Mouse (Mus musculus) cerebellum, adult 9-11 months (tissue): ENCODE data around the gene Cdc42bpb.

Experiments used
- DNase-seq: peaks from one replicate; pipeline ENCODE4 v3.0.0; 2022

Gene Cdc42bpb

DNA sequence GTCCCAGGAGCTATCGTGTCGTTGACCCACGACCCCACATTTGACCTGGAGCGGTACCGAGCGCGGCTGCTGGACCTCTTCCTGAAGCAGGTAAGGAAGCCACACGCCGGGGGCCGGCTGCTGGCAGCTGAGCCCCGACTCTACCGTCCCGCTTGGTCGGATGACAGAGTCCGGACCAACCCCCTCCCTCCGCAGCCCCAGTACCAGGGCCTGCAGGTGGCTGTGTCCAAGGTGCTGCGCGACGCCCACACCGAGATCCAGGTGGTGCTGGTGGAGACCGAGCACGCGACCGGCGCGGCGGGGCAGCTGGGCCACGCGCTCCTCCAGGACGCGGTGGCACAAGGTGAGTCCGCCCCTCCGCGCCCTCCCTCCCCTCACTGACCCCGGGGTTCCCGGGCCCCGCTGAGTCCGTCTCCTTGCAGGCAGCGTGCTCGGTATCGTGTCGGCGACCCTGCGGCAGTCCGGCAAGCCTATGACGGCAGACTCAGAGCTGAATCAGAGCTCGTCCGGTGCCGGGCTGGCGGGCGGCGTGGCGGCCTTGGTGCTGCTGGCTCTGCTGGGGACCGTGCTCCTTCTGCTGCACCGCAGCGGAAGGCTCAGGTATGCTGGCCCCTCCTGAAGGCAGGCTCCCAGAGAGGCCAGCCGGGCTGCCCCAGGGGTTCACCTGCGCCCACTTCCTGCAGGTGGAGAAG, 102.2 kb downstream of the Cdc42bpb start:
- no peak for DNase-seq

DNA sequence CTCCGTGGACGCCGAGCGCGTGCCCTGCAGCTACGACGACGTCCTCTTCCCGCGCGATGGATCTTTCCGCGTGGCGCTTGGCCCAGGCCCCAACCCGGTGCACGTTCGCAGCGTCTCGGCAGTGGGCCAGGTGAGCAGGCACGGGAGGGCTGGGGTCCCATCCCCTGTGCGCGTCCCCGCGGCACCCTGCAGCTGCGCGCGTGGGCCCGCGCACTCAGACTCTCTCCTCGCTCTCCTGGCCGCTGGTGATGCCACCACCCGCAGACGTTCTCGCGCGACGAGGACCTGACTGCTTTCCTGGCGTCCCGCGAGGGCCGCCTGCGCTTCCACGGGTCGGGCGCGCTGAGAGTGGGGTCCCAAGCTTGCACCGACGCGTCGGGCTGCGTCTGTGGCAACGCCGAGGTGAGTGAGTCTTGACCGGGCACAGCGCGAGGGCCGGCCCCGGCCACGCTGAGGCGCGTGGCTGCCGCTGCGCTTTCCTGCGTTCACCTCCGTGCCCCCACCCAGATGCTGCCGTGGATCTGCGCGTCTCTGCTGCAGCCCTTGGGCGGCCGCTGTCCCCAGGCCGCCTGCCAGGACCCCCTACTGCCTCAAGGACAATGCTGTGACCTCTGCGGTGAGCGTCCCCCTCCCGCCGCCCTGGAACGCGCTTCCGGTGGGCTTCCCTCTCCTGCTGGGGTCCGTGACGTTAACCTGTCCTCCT, 102.9 kb downstream of the Cdc42bpb start:
- peak; percentile 38 for DNase-seq

DNA sequence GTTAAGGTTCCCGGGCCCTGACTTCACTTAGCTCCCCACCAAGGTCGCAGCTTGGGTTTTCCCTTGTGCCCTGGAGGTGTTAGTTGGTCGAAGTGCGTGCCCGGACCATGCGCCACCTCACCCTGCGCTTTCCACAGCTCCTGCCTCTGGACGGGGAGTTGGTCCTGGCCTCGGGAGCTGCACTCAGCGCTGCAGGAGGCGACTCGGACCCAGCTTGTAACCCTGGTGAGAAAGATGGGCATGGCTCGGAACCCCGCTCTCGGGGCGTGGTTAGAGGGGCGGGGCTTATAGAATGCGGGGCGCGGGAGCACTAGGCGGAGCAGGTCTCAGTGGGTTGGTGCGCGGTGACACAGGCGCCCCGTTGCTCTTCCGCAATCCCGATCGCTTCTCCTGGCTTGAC, 103.5 kb downstream of the Cdc42bpb start:
- DNase-seq: no peak

DNA sequence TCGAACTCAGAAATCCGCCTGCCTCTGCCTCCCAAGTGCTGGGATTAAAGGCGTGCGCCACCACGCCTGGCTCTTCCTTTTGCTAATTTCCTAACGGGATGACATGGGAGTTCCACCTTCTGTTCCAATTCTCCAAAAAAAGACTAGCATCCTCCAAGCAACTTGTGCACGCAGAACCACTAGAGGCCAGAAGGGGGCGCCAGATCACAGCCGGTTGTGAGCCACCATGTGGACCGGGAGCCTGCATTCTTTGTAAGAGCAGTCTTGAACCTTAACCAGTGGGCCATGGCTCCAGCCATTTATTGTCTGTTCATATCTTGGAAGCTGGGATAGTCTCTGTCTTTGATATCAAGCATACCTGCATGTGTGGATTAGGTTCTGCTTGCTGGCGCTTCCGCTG, 105.1 kb downstream of the Cdc42bpb start:
- DNase-seq: peak; percentile 83

DNA sequence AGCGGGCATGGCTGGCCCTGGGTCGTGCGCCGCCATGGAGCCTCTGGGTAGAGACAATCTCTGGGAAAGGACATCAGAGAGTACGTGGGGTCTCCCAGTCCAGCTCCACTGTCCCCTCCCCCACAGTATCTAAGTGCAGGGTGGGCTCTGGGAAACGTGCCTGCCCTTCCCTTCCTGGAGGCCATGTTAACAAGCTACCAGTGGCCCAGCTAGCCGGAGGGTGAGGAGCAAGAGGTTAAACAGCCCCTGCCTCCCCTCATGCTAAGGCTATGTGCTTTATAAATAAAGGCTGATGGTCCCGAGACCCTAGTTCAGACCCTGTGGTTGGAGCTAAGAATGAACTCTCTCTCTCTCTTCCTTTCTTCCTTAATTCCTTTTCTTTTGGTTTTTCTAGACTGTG, 105.6 kb downstream of the Cdc42bpb start:
- DNase-seq: no peak

DNA sequence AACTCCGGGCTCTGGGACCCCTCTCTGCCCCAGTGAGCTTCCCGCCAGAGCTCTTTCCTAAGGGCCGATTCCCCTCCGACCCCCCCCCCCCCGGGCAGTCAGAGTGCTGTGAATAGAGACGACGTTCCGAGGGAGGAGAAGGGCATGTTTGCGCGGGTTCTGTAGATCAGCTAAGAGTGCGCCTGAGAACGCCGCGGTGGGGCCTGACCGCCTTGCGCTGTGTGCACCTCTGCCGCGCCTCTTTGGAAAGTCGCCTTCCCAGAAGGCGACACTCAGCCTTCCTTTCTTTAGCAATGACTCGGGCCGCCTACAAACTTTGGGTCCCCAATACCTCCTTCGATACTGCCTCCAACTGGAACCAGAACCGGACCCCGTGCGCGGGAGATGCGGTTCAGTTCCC, 106.1 kb downstream of the Cdc42bpb start:
- DNase-seq: no peak

DNA sequence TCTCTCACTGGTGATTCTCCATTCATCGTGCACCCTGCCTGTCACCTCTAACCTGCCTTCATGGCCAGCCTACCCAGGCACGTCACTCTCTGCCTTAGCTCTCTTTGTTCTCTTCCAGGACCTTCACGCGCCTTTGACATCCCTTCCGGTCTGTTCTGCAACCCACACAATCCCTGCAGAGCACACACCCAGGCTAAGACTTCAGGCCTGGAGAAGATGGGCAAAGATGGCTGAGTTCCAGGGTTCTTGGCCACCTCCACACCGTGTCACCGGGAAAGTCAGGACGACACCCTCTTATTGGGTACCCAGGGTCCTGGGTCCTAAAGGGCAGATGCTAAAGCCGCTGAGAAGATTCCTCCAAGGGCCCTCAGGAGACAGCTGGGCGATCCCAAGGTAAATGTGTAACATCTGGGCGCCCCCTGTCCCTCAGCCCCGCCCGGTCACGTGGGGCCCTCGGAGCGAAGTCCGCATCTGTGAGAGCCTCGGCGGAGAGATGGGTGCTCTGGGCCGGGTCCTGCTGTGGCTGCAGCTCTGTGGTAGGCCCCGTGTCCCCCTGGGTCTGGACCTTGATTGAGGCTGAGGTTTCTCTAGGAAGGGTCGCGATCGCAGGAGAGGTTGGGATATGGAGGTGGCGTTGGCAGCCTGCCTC, 106.8 kb downstream of the Cdc42bpb start, which contains the start of gene Amn:
Gene Amn, plus strand, starts transcription at position 467 of the 649 bp plus-strand sequence.
- DNase-seq: no peak

DNA sequence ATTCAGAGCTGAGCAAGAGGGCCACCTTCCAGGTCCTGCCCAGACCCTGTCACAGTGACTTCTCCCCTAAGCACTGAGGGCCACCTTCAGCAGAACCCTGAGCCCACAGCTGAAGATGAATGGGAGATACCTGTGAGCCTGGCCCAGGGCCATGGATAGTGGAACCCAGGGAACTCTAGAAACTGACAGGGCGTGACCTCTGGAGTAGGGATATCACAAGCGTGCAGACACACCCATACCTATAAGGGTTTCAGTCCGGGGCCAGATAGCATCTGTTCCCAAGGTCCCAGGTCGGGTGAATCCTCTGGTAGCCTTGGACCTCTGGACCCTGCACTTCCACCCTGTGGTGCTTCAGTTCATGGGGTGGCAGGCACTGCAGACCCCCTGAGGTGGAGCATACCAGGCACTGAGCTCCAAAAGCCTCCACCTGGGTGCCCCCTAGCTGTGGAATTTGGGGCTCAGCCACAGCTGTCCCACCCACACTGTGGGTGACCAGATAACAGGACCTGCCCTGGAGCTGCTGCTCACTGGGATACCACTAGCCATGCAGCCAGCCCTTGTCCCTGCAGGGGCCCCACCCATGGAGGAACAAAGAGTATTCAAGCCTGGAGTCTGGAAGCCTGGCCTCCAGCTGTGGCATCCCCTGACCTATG, 109.7 kb downstream of the Cdc42bpb start:
- DNase-seq: no peak

DNA sequence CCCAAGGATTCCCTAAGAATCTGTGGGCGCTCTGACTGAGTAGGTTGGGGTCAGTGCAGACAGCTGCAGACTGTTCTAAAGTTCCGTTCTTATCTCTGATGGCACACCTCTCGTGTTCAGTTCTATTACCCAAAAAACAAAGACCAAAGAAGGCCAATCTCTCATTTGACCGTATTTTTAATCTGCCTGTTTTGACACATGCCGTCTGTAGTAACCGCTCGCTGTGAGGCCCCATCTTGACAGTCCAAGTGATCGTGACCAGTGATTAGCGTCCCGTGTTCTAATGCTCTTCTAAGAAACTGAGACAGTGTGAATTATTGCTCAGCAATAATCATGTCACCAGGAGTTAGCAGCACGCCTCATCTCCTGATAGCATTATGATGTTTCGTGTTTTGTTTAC, 110.9 kb downstream of the Cdc42bpb start:
- no peak for DNase-seq

DNA sequence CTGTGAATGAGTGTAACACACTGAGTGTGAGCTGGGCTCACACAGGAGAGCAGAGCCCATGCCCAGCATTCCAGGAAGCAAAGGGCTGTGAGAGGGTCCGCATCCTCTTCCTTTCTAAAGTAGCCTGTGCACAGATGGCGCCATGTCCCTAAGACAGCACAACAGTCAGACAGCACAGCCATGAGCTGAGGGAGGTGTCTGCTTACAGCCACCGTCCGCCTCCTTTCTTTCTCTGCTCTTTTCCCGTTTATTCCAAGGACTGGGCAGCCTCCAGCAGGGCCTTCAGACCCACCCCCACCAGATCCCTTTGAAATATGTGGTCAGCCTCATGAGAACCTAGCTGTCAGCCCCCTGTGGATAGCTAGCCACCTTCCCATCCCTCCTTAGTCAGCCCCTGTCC, 112.3 kb downstream of the Cdc42bpb start:
- no peak for DNase-seq

DNA sequence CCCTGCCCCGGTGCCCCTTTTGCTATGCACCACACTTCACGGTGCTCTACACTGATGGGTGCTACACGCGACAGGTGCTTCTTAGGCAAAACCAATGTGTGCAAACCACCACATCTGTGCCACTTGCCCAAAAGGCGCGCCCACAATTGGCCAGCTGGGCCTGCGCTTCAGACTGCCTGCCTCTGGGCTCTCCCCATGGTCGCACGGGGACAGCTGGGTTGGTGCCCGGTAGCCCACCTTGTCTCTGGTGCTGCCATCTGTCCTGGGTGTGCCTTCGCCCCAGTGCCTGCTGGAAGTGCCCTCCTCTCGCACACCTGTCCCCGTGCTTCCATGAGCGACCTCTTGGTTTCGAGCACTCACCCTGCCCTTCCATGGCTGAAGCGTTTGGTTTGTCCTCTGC, 113.9 kb downstream of the Cdc42bpb start:
- no peak for DNase-seq

DNA sequence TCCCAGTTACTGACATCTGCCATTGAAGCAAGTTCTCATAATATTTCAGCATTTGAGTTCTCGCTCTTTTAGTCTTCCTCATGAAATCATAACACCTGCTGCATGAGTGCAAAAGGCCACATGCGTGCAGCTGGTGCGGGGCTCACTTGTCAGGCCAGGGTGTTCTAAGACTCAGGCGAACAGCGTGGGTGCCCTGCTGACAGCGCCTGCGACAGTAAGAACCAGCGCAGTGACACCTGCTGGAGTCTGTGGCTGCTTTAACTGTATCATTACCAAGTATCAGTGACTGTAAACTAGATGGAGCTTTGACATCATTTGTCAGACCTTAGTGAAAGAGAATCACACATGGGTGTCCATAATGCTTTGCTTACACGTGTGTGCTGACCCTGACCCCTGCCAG, 126.3 kb downstream of the Cdc42bpb start:
- no peak for DNase-seq

DNA sequence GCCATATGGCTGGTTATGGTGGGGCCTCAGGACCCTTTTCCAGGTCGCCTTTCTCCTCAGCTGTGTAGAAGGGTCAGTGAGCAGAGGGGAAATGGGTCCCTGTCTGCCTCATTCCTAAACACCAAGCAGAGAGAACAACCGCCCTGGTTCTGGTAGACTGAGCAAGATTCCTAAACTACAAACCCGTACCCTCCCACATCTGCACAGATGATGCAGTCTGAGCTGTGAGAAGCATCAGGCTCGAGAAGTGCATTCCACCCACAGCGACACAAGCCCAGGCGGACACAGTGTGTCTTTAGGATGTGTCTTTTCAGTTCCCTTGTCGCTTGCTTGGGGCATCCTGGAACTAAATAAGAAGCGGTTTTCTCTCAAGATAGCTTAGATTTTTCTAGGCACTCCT, 127.4 kb downstream of the Cdc42bpb start:
- DNase-seq: no peak

DNA sequence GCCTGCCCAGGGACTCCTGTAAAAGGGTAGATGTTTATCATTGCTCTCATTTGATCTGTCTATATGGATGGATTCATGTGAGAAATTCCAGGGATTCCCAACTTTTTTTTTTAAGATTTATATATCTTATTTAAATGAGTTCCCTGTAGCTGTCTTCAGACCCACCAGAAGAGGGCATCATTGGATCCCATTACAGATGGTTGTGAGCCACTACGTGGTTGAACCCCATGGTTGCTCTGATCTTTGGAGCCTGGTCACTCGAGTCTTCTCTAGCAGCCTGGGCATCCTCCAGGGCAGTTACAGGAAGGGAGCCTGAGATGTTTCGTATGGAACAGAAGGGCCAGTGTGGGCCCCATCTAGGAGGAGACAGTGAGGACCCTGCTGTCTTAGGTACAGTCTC, 128.4 kb downstream of the Cdc42bpb start:
- DNase-seq: no peak

DNA sequence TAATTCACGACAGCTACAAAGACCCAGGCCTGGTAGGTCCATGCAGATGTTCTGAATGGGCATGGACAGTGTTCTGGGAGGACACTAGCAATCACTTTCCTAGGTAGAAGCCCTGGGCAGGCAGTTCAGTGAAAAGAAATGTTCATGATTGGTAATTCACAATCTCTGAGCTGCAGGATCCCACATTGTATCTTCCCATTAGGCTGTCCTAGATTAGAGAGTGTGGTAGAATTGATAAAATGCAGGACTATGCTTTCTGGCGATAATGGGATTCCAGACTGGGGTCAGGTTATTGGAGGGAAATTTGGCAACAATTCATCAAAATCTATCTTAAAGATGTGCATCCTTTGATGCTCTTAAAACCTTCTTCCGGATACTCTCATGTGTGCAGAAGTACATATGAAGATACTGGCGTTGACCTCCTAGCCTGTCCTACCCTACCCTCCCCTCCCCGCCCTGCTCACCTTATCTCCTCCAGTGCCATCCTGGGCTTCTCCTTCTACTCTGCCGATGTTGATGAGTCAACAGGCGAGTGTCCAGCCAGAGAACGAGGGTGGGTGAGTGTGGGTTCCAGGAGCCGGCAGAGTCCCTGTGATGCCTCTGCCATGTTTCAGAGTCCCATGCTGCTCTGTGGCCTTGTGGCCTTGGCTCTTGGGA, 130.6 kb downstream of the Cdc42bpb start:
- no peak for DNase-seq

DNA sequence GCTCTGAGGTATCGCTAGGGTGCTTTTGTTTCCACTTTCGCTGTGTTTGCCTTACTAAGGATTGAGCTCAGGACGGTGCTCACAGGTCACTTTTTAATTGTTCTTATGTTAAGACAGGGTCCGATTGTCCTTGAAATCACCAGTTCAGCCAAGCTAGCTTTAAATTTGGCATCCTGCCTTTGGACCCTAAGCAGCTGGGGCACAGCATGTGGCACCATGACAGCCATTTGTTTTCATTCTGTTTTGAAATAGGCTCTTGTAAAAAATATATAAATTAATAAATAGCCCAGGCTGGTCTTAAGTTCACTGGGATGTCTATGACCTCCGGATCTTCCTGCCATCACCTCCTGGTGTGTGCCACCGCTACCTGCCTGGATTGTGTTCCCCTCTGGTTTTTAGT, 132.4 kb downstream of the Cdc42bpb start:
- peak; percentile 45 for DNase-seq

DNA sequence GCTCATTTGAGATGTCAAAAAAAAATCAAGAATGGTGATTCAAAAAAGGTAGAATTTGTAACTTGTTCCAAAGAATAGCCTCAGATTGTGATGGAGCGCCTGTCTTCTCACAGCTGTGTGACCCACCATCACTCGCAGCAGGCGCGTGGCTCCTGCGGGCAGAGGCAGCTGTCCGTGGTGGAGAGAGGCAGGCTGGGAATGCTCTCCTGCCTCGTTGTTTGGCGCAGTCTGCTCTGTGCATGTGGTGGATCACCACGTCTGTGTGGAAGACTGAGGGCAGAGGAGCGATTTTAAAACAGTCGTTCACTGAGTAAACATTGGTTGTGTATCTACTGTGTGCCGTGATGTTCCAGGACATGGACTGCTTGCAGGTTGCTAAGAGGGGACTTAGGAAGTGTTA, 133.8 kb downstream of the Cdc42bpb start:
- DNase-seq: peak; percentile 43
